Mouse (Mus musculus) heart, postnatal 0 days (tissue): Measurements from ENCODE around the gene Sbk1. TPM values are rescaled to one million over a fixed set of nuclear protein-coding genes. Genes with fewer than 3 reads are reported as not detected.

Experiments used
- ATAC-seq: fragments of 200-750 bp; cut with Nextera tagmentation; 2 replicates; pipeline ENCODE4 v1.8.0; 2017; ENCODE audit warnings: low read depth, moderate number of reproducible peaks, moderate library complexity; ENCODE audit not compliant: insufficient read depth
- DNase-seq: peaks from one replicate; pipeline ENCODE4 v3.0.0-alpha.2; 2016; ENCODE audit warnings: low spot score
- H3K27ac ChIP-seq: fragments of 300-500 bp; sonication (generic); 2 replicates; pipeline ENCODE4 v1.5.1; 2014; ENCODE audit warnings: low read depth, mild to moderate bottlenecking
- H3K27me3 ChIP-seq: fragments of 300-500 bp; sonication (generic); 2 replicates; pipeline ENCODE4 v1.6.1; 2014; ENCODE audit warnings: low read length, mixed read lengths; ENCODE audit not compliant: control insufficient read depth, insufficient read depth
- H3K36me3 ChIP-seq: fragments of 300-500 bp; sonication (generic); replicated peaks from 2 replicates; pipeline ENCODE4 v1.6.1; 2014; ENCODE audit warnings: low read length, mixed read lengths; ENCODE audit not compliant: control insufficient read depth, insufficient read depth
- H3K4me1 ChIP-seq: fragments of 300-500 bp; sonication (generic); 2 replicates; pipeline ENCODE4 v1.6.1; 2014; ENCODE audit warnings: antibody characterized with exemption; ENCODE audit not compliant: control insufficient read depth, insufficient read depth
- H3K4me2 ChIP-seq: fragments of 300-500 bp; sonication (generic); 2 replicates; pipeline ENCODE4 v1.6.1; 2014; ENCODE audit warnings: low read depth, mild to moderate bottlenecking, low read length, moderate library complexity
- H3K4me3 ChIP-seq: fragments of 300-500 bp; sonication (generic); 2 replicates; pipeline ENCODE4 v1.5.1; 2014; ENCODE audit warnings: low read depth, low read length
- H3K9ac ChIP-seq: fragments of 300-500 bp; sonication (generic); replicated peaks from 2 replicates; pipeline ENCODE4 v1.6.1; 2014; ENCODE audit warnings: low read depth, low read length, mixed read lengths
- H3K9me3 ChIP-seq: fragments of 300-500 bp; sonication (generic); replicated peaks from 2 replicates; pipeline ENCODE4 v1.6.1; 2016; ENCODE audit warnings: low read length; ENCODE audit not compliant: control insufficient read depth
- CTCF ChIP-seq: IDR thresholded peaks from 2 replicates; pipeline ENCODE4 v1.5.1; 2016; ENCODE audit warnings: antibody characterized with exemption, control low read depth, low read depth
- EP300 ChIP-seq: IDR thresholded peaks from 2 replicates; pipeline ENCODE4 v1.6.1; 2016; ENCODE audit warnings: antibody characterized with exemption, low read depth
- WGBS: fragments of 180-500 bp; shearing (Covaris S2); extraction: QIAGEN DNeasy Blood & Tissue Kit; methylation state at CpG from one replicate; pipeline ENCODE4 v1.1.7; 2014; 5-methylcytosine and 5-hydroxymethylcytosine counted together
- polyA plus RNA-seq: library from polyadenylated mRNA; unstranded; fragments of >200 nt; fragmentation: Nextera tagmentation; extraction: Ambion mirVana; gene quantifications from 2 replicates; pipeline ENCODE4 v1.2.1, GENCODE M21; 2015
- total RNA-seq: library from RNA; depleted of rRNA; stranded (reverse); fragments of >200 nt; gene quantifications from 2 replicates; pipeline ENCODE4 v1.2.3, GENCODE M21; 2014; ENCODE audit warnings: low replicate concordance; rRNA removed

Sbk1 gene
- total RNA-seq (42.0 and 48.9 TPM in 2 replicates), polyA plus RNA-seq (14.9 and 17.4 TPM in 2 replicates)

DNA sequence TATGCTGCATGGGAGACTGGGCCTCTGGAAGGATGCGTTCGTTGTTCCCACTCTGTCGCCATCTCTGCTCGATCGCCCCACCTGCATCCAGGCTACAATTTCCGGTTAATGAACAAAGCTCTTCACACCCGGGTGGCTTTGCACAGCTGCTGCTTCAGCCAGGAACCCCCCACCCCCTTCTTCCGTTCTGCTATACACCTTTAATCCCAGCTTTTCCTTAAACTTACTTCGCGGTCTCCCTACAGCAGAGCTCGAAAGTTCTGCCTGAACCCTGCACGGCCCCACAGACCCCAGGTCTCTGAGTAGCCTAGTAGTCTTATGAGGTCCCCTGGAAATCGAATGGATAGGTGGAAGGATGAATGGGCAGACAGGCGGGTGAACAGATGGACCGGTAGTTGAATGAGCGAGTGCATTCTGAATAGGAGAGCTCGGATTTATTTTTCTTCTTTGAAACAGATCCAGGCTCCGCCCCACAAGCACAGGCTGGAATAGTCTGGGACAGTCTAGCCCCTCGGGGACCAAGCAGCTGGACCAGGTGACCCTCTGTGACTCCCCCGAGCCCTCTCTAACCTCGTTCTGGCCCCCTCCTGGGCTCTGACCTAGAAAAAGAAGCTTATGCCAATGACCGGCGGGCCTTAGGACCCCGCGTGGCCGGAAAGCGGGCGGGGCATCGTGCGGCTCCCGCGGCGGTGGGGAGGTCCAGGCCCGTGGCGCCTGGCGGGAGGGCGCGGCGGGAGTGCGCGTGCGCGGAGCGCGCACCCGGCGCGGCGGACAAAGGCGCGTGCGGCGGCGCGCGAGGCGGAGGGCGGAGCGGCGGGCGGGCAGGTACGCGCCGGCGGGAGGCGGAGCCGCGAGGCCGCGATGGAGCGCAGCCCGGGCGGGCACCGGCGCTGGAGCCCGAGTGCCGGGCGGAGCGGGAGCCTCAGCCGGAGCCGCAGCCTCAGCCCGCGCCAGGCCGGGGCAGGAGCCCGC lies at the start of gene Sbk1:
Gene Sbk1 (plus strand): TSS at position 908 of the 972 bp plus-strand sequence.
- ATAC-seq, result peak; percentile 93
- H3K27me3 ChIP-seq, result no peaks in the 10 kb centered on the region

DNA sequence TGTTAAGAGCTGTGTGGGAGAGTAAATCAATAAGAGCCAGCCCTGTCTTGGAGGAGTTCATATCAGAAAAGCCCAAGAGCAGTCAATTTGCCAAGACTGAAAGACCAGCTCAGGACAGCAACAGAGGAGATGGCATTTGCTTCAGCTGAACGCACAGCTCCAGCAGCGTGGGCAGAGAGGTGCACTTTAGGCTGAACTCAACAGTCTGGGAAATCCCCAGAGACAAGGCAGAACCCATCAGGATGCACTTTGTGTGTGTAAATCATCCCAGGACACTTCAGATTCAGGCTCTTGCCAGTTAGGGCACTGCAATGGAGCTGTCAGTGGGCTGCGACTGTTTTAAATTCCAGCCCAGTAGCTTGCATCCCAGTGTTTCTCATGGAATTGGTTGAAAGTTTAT lies 49.7 kb upstream of the Sbk1 start:
- no peaks in the 10 kb centered on the region for H3K36me3 ChIP-seq
- no peak overlapping the region for H3K4me2 ChIP-seq
- no peaks in the 10 kb centered on the region for H3K9me3 ChIP-seq
- H3K27ac ChIP-seq, result no peak overlapping the region
- WGBS, result 55% methylated on average over 3 of the region's 3 CpGs
- DNase-seq, result no peak
- peaks cover 11% of the 10 kb centered on the region; the same call in 1 of the 2 replicates for H3K4me1 ChIP-seq
- TF ChIP-seq EP300 (no peak), CTCF (no peak)
- H3K9ac ChIP-seq, result no peak overlapping the region
- H3K4me3 ChIP-seq, result no peak overlapping the region
- ATAC-seq, result no peak
- no peaks in the 10 kb centered on the region for H3K27me3 ChIP-seq

More for the DNA sequence above, at the start of gene Sbk1:
- Histone ChIP-seq H3K9ac (peak within 1 kb of the TSS; percentile 66), H3K4me1 (peaks cover 17% of the 10 kb centered on the region), H3K4me3 (peak within 1 kb of the TSS; percentile 68), H3K27ac (peak within 1 kb of the TSS; percentile 66), H3K36me3 (no peaks in the 10 kb centered on the region), H3K9me3 (no peaks in the 10 kb centered on the region), H3K4me2 (peak within 1 kb of the TSS; percentile 88)
- DNase-seq, result peak; percentile 85
- WGBS, result 1% methylated on average over 70 of the region's 85 CpGs
- TF ChIP-seq CTCF (no peak), EP300 (no peak)

DNA sequence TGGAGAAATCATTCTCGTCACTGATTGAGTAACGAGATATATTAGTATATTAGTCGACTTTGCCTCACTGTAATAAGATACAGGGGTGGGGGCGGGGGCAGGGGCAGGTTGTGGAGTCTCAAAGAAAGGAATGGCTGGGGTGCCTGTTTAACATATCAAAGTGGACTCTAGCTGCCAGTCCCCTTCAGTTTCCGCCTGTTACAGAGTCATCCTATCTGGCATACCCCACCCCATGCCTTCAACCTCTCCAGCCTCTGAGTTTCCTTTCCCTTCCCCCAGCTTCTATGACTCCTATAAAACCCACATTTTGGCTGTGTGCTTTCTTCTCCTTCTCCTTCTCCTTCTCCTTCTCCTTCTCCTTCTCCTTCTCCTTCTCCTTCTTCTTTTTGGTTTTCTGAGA lies 46.3 kb upstream of the Sbk1 start:
- Histone ChIP-seq H3K36me3 (no peaks in the 10 kb centered on the region), H3K27ac (no peak overlapping the region), H3K9me3 (no peaks in the 10 kb centered on the region), H3K9ac (no peak overlapping the region), H3K27me3 (no peaks in the 10 kb centered on the region), H3K4me1 (no peaks in the 10 kb centered on the region), H3K4me2 (no peak overlapping the region), H3K4me3 (no peak overlapping the region)
- TF ChIP-seq EP300, result no peak
- ATAC-seq (no peak), DNase-seq (no peak)
- 36% methylated on average over 5 of the region's 5 CpGs for WGBS

DNA sequence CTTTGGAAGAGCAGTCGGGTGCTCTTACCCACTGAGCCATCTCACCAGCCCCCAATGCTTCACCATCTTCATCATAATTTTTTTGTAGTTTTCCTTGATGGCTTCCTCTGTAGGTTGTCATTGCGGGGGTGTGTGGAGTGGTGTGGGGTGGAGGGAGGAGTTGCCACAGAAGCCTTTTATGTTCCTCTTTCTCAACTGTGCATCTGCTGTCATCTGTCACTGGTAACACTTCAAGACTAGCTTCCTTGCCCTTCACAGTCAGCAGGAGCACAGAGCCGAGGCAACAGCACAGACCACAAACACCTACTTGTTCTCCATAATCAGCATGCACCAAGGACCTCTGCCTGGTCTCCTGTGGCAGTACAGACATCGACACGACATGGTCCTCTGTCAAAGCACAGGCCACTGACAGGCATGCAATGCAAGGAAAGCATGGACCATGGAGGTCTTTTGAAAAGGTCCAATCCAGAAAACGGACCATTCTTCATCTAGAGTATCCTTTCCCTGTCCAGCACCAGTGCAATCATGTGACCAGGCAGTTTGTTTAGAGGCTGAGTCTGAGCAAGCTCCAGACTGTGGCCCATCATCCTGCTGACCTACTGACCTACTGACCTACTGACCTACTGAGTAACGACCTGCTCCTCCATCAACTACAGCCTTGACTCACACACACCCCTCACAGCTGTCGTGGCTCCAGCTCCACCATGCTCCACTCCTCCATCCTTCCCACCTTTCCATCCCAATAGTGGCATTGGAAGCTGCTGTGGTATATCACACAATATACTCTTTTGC lies 41.9 kb upstream of the Sbk1 start:
- H3K9me3 ChIP-seq, result no peaks in the 10 kb centered on the region

DNA sequence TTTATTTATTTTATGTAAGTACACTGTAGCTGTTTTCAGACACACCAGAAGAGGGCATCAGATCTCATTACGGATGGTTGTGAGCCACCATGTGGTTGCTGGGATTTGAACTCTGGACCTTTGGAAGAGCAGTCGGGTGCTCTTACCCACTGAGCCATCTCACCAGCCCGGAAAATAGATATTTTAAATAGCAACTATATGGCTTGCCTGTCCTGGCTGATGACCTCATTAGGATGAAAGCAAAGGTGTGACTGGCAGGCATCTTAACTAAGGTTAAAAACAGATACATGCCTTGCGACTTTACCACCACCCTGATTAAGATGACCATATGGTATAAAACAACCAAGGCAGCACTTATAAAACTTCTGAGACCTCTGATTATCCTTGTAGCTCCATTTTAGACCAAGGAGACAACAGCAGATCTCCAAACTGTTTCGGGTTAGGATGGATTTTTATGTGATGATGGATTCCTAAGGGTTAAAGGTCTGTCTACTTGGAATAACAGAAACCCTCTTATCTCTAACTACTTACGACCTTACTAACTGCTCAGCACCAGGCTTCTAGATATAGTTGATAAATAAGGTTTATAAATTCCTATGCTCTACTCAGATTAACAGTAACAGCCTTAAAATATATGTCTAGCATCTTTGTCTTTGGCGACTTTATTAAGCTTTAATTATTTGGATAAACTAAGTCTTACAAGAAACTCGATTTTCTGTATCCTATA lies 39.9 kb upstream of the Sbk1 start:
- no peak for ATAC-seq

More for the DNA sequence above, 41.9 kb upstream of the Sbk1 start:
- TF ChIP-seq CTCF, result no peak
- no peak for TF ChIP-seq EP300
- no peaks in the 10 kb centered on the region for H3K36me3 ChIP-seq
- no peak overlapping the region for H3K4me2 ChIP-seq
- H3K4me1 ChIP-seq, result no peaks in the 10 kb centered on the region
- H3K4me3 ChIP-seq, result no peak overlapping the region
- WGBS, result 52% methylated on average over 8 of the region's 8 CpGs
- ATAC-seq (no peak), DNase-seq (no peak)
- H3K27me3 ChIP-seq, result no peaks in the 10 kb centered on the region
- no peak overlapping the region for H3K27ac ChIP-seq
- no peak overlapping the region for H3K9ac ChIP-seq

More for the DNA sequence above, 39.9 kb upstream of the Sbk1 start:
- H3K27me3 ChIP-seq, result no peaks in the 10 kb centered on the region
- TF ChIP-seq CTCF (no peak), EP300 (no peak)
- peaks cover 8% of the 10 kb centered on the region; the same call in 1 of the 2 replicates for H3K4me1 ChIP-seq
- no peak overlapping the region for H3K27ac ChIP-seq
- no peak overlapping the region for H3K4me2 ChIP-seq
- no peak for DNase-seq
- H3K9me3 ChIP-seq, result no peaks in the 10 kb centered on the region
- no peak overlapping the region for H3K9ac ChIP-seq
- WGBS, result 57% methylated on average over 7 of the region's 8 CpGs
- no peak overlapping the region for H3K4me3 ChIP-seq
- no peaks in the 10 kb centered on the region for H3K36me3 ChIP-seq
